Mouse (Mus musculus): ENCODE measurements around the gene 4933428G20Rik.

4933428G20Rik gene

DNA sequence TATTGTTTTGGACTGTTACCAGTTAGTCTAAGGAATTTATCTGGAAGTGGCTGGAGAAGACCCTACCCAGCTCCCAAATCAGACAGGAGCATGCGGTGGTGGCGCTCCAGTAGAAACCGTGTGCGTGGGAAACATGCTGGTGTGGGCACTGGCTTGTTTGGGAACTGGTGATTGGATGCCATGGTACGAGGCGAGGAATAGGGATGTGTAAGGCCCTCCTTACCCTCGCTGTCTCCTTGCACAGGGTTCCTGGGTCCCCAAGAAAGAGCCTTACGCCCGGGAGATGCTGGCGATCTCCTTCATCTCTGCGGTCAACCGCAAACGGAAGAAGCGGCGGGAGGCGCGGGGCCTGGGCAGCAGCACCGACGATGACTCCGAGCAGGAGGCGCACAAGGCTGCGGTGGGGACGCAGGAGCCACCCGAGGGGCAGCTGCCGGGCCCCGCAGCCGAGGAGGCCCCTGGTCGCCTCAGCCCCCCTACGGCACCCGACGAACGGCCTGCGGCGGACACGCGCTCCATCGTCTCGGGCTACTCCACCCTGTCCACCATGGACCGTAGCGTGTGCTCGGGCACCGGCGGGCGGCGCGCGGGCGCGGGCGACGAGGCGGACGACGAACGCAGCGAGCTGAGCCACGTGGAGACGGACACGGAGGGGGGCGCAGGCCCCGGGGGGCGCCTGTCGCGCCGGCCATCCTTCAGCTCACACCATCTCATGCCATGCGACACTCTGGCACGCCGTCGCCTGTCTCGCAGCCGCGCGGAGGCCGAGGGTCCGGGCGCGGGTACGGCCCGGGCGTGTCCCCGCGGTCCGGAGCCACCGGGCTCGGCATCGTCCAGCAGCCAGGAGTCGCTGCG, at the start of gene 4933428G20Rik:
4933428G20Rik (minus strand) TSS at position 476 of the 855 bp plus-strand sequence.
- DNase-seq (ENCODE audit: low spot score in 2 of 2), result no peak

DNA sequence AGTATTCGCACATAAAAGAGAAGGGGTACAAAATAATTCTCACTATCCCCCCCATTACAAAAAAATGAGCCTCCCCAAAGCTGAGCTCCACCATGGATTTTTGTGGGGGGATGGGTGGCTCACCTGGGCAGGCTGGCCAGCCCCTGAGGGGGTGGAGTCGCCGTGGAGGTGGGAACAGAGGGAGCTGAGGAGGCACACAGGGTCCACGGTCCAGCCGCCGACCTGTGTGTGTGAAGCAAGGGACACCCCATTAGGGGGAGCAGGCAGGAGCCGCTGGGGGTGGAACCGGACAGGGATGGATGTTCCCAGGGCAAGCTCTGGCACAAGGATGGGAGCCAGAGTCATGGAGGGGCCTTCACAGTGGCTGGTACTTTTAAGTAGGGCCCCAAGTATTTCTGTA, 48.6 kb upstream of the 4933428G20Rik start:
- DNase-seq (ENCODE audit: low spot score in 2 of 2), result no peak

DNA sequence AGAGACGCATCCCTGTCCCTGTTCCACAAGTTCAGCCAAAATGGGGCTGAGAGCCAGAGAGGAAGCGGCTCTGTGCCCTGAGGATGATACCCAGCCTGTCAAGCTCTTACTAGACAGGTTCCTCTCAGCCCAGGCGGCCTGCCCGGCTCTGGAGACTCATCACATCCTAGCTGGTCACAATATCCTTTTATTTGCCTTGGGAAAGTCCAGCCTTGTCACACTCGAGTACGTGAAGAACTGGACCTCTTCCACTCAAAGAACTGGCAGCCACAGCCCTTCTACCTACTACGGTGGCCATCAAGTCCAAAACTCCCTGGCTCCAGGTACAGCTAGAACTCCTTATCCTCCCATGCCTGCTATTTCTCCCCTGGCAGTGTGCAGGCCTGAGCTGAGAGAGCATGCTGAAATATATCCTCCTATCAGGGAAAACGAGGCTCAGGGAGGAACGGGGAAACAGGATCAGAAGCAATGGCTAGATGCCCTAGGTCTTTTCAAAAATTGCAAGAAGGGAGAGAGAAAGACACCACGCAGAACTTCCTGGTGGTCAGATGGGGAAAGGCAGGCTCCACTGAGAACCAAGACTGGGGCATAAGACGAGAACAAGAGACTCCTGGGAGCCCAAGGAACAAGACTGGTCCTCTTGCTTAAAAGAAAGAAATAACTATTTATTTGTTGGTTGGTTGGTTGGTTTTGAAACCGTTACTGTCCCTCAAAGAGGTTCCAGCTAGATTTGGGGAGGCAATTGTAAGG, 48.0 kb upstream of the 4933428G20Rik start:
- no peak for DNase-seq (ENCODE audit: low spot score in 2 of 2)

DNA sequence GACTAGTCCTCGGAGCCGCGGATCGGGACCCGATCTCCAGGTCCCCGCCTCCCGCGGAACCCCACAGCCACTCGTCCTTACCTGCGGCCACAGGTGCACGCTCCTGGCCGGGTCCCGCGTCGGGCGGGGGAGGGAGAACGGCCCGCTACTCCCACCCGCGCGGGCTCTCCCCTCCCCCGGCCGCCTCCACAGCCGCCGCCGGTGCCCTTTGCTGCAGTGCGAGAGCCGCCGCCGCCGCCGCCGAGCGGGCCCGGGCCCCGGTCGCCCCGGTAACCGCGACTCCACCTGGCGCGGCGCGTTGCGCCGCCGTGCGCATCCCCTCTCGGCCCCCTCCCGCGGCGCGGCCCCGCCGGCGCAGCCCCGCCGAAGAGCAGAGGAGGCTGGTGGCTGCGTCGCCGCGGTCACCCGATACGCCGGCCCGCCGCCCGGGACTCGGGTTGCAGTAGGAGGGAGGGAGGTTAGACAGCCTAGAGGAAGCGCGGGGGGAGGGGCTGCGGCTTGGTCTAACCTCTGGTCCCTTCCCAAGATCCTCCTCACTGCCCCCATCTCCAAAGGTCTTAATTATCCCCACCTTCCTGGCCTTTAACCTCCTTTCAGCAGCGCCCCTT, 46.8 kb upstream of the 4933428G20Rik start:
- DNase-seq (ENCODE audit: low spot score in 2 of 2), result no peak

DNA sequence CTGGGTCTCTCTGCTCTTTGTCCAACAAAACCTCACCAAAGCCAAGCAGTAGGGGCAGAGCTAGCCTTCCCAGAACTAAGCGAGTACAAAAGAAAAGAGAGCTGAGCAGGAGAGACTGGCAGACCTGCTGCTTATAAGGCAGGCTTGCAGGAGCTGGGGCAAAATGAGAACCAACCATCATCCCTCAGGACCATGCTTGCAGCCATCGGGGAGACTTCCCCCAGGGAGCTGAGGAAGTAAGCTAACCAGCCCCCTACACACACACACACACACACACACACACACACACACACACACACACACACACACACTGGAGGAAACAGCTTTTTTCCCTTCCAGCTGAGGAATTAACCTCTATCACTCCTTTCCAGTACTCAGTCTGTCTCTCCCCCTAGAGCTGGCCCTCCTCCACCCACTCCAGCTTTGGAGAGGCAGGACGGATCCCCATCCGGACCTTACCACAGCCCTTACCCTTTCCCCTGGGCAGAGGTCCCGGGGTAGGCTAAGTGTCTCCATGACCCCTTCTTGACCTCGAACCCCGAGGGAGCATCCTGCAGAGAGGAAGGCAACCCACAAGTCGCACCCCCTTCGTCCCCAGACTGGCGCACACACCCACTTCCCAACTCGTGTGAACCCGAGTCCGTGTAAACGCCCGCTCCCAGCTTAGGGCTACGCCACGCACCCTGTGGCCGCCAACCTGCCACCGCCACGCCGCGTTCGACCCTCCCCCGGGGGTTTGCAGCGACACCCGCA, 45.8 kb upstream of the 4933428G20Rik start:
- DNase-seq (ENCODE audit: low spot score in 2 of 2), result no peak

DNA sequence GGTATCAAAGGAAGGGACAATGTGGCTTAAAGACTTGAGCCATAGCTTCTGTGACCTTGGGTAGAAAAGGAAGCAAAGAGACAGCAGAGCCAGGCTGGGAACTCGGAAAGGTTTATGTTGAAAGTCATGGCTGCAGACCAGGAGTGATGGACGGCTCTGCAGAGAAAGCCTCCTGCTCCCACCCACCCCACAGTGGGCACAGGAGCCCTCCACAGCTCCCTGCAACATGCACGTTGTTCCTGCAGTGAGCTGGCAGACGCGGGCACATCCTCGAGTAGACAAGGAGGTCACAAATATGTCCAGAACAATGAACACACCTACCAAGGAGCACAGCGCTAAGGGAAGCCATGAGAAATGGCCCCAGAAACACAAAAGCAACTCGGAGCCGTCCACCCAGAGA, 43.7 kb upstream of the 4933428G20Rik start:
- DNase-seq (ENCODE audit: low spot score in 2 of 2), result no peak

DNA sequence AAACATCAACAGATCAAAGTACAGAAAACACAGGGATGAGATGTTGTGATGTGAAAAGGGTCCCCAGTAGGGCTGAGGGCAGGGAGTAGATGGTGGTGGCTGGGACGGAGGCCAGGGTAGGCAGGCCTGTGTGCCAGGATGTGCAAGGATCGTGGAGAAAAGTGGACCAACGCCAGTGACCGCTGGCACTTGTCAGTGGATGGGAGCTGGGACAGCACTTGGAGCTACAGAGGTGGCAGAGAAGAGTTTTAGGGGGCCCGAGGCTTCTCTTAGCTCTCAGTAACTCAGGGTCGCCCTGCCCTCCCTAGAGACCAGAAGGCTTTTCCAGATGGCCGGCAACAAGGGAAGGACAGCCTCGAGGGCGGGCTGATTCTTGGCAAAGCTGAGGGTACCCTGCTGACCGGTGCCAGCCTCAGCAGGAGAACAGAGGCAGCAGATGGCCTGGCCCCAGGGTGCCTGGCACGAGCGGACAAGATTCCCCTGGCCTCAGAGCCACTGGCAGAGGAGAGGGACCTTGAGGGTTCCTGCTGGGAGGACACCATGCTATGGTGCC, 43.1 kb upstream of the 4933428G20Rik start:
- DNase-seq (ENCODE audit: low spot score in 2 of 2), result no peak

DNA sequence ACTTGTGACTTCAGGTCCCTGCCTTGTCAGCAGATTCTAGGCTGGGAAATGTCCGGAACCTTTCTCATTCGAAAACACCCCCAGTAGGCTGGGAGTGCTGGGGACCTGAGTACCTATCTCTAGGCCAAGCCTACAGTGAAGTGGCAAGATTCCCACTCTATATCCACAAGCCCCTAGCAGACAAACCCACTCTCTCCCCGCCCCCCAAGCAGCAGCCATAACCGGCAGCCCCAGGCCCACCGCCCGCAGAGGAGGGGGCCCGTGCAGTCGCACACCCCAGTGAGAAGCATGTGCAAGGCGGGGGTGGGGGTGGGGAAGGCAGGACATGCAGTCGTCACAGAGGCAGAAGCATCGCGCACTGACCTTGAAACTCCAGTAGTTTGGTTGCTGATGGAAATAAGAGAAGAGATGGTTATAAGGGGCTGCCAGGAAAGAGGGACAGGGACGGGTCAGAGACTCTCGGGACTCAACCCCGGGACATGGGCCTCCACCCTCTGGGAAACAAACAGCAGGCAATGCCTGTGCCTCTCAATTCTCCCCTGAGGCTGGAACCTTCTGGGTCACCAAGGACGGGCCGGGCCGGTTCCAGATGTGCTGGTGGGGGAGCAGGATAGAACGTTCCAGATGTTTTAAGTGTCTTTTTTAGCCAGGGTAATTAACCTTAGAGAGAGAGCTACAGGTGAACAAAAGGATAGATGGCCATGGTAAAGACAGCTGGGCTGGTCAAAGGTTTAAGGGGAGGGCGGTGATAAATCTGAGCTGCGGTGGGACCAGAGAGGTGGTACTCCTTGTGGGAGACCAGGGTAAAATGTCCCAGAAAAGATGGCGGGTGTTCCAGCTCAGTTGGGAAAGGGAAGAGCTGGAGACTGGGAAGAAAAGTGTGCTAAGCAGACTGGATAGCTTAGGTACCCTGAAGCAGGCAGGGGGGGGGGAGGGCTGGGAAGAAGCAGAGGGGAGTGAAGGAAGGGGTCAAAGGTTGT, 42.3 kb upstream of the 4933428G20Rik start:
- DNase-seq (ENCODE audit: low spot score in 2 of 2), result no peak

DNA sequence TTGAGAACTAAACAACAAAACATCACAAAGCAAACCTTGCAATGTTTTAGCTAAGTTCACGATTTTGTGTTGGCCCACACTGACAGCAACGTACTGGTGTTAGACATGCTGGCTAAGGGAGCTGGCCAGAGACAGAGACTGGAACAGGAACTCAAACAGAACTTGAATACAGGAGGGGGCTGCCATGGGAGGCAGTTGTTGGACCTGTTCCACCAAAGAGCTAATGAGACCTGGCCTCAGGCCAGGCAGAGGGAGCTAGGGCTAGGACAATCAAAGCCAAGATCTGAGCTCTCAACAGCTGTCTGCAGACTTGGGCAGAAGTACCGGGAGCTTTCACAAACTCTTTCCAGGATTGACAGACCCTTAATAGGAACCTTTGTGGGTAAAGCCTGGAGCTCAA, 40.5 kb upstream of the 4933428G20Rik start:
- DNase-seq (ENCODE audit: low spot score in 2 of 2), result peak in 1 of 2 experiments; percentile 63

DNA sequence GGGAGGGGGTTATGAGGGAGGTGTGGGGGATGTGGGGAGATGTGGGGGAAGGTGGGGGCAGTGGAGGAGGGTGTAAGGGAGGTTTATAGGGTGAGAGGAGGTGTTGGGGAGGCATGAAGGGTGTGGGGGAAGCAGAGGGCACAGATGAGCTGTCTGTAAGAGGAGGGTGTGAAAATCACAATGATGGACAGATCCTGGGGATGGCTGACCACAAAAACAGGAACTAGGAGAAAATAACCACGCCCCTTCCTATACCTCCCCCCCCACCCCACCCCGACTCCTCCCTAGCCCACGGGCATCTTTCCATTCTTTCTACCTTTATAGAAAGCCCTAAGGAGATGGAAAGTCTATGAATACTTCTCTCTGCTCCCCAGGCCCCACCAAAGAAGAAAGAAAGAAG, 40.0 kb upstream of the 4933428G20Rik start:
- no peak for DNase-seq (ENCODE audit: low spot score in 2 of 2)

DNA sequence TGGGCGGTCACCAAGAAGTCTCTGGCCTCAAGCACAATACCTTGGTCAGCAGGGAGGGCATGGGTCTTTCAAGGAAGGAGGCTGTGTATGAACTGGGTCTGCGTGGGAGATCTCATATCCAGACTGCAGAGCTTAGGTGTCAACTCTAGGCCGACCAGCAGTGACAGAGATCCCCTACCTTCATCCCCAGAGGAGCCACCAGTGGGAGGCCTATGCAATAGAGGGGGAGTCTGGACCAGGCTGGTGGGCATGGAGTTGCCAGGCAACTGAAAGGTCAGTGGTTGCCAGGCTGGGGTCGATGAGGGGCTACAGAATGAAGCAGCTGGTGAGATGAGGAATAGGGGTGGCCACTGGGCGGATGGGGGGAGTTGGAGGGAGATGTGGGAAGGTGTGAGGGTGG, 39.5 kb upstream of the 4933428G20Rik start:
- no peak for DNase-seq (ENCODE audit: low spot score in 2 of 2)

DNA sequence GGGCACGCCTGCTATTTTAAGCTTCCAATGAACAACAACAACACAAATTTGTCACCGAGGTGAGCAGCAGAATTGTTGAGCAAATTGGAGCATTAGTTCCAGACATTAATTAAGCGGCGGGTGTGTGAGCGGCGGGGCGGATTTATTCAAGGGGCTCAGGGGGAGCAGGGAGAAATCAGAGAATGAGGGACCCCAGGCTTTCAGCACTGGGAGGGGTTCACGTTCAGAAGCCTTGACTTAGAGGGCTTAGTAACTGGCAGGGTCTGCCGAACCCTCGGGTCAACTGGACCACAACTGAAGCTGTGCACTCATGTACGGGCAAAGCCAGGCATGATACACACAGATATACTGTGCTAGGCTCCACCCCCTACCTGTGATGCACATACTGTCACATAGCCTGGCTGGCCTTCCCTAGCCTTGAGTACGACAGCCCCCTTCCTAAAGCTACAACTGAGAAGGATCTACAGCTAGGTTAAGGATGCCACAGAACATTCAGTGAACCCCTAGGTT, 37.5 kb upstream of the 4933428G20Rik start:
- DNase-seq (ENCODE audit: low spot score in 2 of 2), result no peak

DNA sequence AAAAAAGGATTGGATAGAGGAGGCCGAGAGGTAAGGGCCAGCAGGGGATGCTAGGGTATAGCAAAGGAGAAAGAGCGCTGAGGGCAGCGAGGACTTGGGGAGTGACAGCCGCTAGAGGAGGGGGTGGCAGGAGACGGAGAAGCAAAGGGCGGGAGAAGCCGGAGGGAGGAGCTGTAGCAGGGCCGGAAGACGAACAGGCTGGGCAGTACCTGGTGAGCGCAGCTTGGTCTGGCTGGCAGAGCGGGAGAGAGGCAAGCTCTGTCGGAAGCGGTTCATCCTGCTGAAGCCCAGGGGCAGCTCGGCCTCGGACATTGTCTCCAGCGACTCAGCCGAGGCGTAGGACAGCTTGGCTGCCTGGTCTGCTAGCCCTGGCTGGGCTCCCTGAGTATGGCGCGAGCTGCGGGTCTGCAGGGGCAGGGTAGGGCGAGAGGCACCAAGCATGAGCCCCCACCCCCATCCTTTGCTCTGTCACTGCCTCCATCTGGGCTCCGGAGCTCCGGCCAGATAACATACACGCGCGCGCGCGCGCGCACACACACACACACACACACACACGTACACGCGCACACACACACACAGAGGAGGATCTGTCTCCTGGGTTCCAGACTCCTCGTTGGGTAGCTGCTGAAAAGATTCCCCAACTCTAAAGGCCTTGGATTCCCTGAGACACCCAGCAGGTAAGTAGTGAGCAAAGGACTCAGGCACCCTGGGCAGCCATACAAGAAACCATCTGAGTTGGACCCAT, 36.9 kb upstream of the 4933428G20Rik start:
- DNase-seq (ENCODE audit: low spot score in 2 of 2), result no peak

DNA sequence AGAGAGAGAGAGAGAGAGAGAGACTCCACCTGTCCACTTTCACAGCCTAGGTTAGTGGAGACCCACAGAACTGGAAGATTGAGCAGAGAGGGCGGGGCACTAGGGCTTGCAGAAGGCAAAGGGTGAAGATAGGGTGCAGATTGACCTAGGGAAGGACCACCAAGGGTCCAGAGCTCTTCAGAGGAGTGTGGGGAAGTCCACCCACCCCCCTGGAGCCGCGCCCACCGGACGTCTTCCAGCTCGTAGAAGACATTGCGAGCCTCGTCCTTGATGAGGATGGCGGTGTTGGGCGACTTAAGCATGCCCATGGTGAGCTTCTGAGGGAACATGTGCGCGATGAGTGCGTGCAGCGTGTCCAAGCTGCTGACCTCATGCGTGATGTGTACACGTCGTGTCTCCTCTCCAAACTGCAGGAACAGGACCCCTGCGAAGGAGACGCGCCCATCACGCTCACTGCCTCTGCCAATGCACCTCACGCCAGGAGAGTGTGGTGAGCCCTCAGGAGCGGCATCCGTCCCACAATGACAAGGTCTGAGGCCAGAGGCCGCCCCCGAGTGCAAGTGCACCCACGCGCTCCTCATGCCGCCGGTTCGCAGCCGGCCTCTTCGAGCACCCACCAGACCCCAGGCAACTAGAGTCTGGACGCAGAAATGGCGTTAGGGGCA, 36.1 kb upstream of the 4933428G20Rik start:
- DNase-seq (ENCODE audit: low spot score in 2 of 2), result no peak

DNA sequence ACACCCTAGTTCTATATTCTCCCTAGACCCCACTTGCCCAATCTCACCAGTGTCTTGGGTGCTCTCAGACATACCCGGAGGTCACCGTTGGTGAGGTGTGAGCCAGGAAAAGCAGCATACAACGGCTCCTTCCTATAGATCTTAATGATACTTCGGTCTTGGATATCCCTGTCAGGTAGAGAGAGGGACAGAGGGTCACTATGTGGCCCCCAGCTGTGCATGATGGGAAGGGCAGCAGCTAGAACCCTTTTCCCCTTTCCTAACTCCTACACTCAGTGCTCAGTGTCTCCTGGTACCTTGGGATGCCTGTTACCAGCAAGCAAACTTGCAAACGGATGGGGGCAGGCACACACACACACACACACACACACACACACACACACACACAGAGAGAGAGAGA, 35.5 kb upstream of the 4933428G20Rik start:
- DNase-seq (ENCODE audit: low spot score in 2 of 2), result no peak

DNA sequence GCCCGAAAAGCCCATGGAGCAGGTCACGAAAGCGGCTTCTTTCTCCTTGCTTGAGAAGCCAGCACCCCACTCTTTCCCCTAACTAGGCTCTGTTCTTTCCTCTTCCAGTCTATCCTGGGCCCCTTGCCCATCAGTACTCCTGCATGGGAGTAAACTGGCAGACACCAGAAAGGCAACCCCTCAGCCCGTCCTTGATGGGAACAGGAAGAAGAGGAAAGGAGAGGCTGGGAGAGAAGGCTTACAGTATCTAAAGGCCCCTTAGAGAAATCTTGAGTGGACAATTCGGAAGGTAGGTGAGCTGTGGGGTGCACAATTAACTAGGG, 35.1 kb upstream of the 4933428G20Rik start:
- no peak for DNase-seq (ENCODE audit: low spot score in 2 of 2)

DNA sequence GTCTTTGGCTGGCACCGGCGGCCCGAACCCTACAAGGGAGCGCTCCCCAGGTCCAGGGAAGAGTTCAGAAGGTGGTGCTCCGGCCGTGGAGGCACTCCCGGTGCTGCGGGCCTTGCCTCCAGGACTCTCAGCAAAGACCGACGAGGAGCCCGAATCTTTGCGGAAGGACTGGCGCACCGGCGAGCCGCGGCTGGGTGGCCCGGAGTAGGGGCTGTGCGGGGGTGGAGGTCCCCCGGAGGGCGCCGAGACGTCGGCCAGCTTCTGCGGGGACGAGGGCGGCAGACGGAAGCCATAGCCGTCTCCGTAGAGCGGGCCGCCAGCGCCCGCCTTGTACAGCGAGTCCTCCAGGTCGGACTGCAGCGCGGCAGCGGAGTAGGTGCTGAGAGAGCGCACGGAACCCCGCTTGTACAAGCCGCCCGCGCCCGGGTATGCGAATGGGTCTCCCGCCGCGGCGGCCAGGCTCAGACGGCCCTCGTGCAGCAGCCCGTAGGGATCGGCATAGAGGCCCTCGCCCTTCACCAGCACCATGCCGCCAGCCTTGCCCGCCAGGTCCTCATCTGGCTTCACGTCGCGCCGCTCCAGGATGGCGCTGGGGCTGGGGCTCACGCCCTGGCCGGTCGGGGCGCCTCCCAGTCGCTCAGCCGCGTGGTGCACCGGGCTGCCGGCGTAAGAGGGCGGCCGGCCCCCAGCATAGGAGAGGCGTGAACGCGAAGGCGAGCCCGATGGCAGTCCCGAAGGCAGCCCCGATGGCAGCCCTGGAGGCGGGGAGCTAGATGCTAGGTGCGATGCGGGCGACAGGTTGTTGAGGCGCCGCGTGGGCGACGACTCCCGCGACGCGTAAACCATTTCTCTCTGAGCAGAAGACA, 34.5 kb upstream of the 4933428G20Rik start:
- DNase-seq (ENCODE audit: low spot score in 2 of 2), result peak; percentile 68 to 78

DNA sequence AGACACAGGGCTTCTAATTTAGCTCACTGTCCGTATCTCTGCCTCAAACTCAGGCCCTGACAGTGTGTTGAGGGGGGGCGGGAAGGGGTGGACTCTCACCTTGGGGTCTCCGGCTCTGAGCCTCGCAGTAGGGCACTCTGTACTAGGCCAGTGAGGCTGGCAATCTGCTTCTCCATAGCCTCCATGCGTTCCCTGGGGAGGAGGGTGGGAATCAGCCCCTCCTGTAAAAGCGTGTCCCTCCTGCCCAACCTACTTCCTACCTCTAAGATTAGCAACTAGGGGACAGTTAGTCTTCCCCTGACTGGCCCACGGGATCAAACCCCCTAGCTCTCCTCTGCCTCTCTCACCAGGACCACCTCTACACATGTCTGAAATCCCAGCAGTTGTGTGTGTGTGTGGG, 33.5 kb upstream of the 4933428G20Rik start:
- no peak for DNase-seq (ENCODE audit: low spot score in 2 of 2)

Measured in right cerebral cortex, adult 2 months (tissue).